ENCODE assay signal across 9 mouse cellular contexts in genomic region chr6:54566546-54566919, GRCm38 (mm10). TPM values are rescaled to one million over a fixed set of nuclear protein-coding genes. Genes with fewer than 3 reads are reported as not detected.
DNase-seq lines count a peak whose midpoint lies in the region; ATAC-seq and TF ChIP-seq lines count a peak whose summit lies in the region.
"Had no signal": no experiment of that assay in that cellular context is flagged by ENCODE, and none has a peak within 500 bp of the region (broad histone marks: within the 10 kb centered on the region; RNA-seq: fewer than 3 reads in every experiment).

No protein-coding gene starts in this region.

- DNase-seq in layer of hippocampus, adult 2 months (ENCODE audit: low spot score in 2 of 2), result no peak
- no peak for DNase-seq in layer of hippocampus, adult 9-10 months (ENCODE audit: low spot score)
- DNase-seq in limb, embryonic 10.5 days (ENCODE audit: low spot score), result no peak
- DNase-seq in adipocyte (ENCODE audit: low spot score), result no peak
- DNase-seq in adrenal gland, adult 2 months, result no peak

- H3K4me1 ChIP-seq in embryonic fibroblast, embryonic 13.5 days (ENCODE audit: control insufficient read depth, insufficient read depth, low read length), result peaks cover 2% of the 10 kb centered on the region
- H3K4me1 ChIP-seq in limb, embryonic 10.5 days, result peaks cover 32% of the 10 kb centered on the region
- peaks cover 18% of the 10 kb centered on the region for H3K4me1 ChIP-seq in neural tube, embryonic 14.5 days (ENCODE audit: control insufficient read depth, insufficient read depth, low read length)

- H3K9ac ChIP-seq in neural tube, embryonic 14.5 days (replicated peaks; ENCODE audit: low read depth, low read length), result peak overlapping the region; percentile 63

- no peak for TF ChIP-seq CTCF in layer of hippocampus, adult 2 months (conservative IDR thresholded peaks at IDR 0.05)
- no peak for TF ChIP-seq CTCF in embryonic fibroblast, embryonic 13.5 days (IDR thresholded peaks at IDR 0.05; ENCODE audit: borderline replicate concordance, insufficient read depth, low read length)

- H3K36me3 ChIP-seq in limb, embryonic 10.5 days, result no peaks in the 10 kb centered on the region
- no peaks in the 10 kb centered on the region for H3K36me3 ChIP-seq in neural tube, embryonic 14.5 days (ENCODE audit: control insufficient read depth, insufficient read depth, low read length)

- no peak for TF ChIP-seq POLR2A in embryonic fibroblast, embryonic 13.5 days (IDR thresholded peaks at IDR 0.05; ENCODE audit: low read depth, low read length)

- 17% methylated on average over 6 of the region's 6 CpGs for WGBS in limb, embryonic 10.5 days
- 5% methylated on average over 6 of the region's 6 CpGs for WGBS in neural tube, embryonic 14.5 days

- H3K9me3 ChIP-seq in limb, embryonic 10.5 days (replicated peaks), result no peaks in the 10 kb centered on the region
- H3K9me3 ChIP-seq in neural tube, embryonic 14.5 days (ENCODE audit: control insufficient read depth, low read length), result no peaks in the 10 kb centered on the region

- H3K4me2 ChIP-seq in neural tube, embryonic 14.5 days (ENCODE audit: low read depth, low read length), result peak overlapping the region; percentile 80

- H3K27ac ChIP-seq in layer of hippocampus, adult 2 months, result peak overlapping the region; percentile 95
- no peak overlapping the region for H3K27ac ChIP-seq in embryonic fibroblast, embryonic 13.5 days (ENCODE audit: insufficient read depth, low read length)
- H3K27ac ChIP-seq in limb, embryonic 10.5 days, result peak overlapping the region; percentile 68
- peak overlapping the region; percentile 88 for H3K27ac ChIP-seq in neural tube, embryonic 14.5 days (ENCODE audit: low read depth, low read length)

- peaks cover 47% of the 10 kb centered on the region for H3K27me3 ChIP-seq in limb, embryonic 10.5 days (ENCODE audit: low read depth, poor library complexity, severe bottlenecking)
- no peaks in the 10 kb centered on the region for H3K27me3 ChIP-seq in neural tube, embryonic 14.5 days (ENCODE audit: control insufficient read depth, insufficient read depth, low read length)
- H3K27me3 ChIP-seq: Patski had no signal

- peak overlapping the region; percentile 64 for H3K4me3 ChIP-seq in layer of hippocampus, adult 2 months
- peak overlapping the region; percentile 49 for H3K4me3 ChIP-seq in embryonic fibroblast, embryonic 13.5 days (ENCODE audit: insufficient read depth, low read length)
- peak overlapping the region; percentile 56 for H3K4me3 ChIP-seq in limb, embryonic 10.5 days
- peak overlapping the region; percentile 62 for H3K4me3 ChIP-seq in neural tube, embryonic 14.5 days (ENCODE audit: low read depth, low read length)

- ATAC-seq in neural tube, embryonic 14.5 days (ENCODE audit: low read depth), result no peak; the same call in 1 of the 2 replicates
- no peak for ATAC-seq in granulocyte monocyte progenitor cell, adult 5-6 weeks (replicated peaks; ENCODE audit: poor library complexity, severe bottlenecking)

RNA-seq across cellular contexts. Expression of gene Scrn1, which starts 0.2 kb away (rescaled TPM):
- total RNA-seq in layer of hippocampus, adult 2 months (2021), result 10 to 100 TPM; 98.2 to 98.3 TPM
- 13.1 and 19.9 TPM in 2 replicates for polyA plus RNA-seq in embryonic fibroblast, embryonic 13.5 days (2011; ENCODE audit: insufficient read length, low read depth, missing spikeins)
- polyA plus RNA-seq in limb, embryonic 10.5 days (2016; fragmentation: Nextera tagmentation; extraction: Ambion mirVana), result 2.6 and 7.8 TPM in 2 replicates
- polyA plus RNA-seq in neural tube, embryonic 14.5 days (2014; fragmentation: Nextera tagmentation; extraction: Ambion mirVana), result 109 and 110 TPM in 2 replicates
- 10 to 100 TPM; 31.4 to 53.7 TPM for total RNA-seq in adrenal gland, adult 2 months (2021)
- polyA plus RNA-seq in adrenal gland, adult 2 months (2012; rRNA removed), result 7.7 and 9.6 TPM in 2 replicates
- not detected in 2 replicates for total RNA-seq in granulocyte monocyte progenitor cell, adult 5-6 weeks (2014; fragmentation: Nextera tagmentation)
- not detected in 2 replicates for total RNA-seq in granulocyte monocyte progenitor cell, adult 5-6 weeks (2017)

RNA-seq across cellular contexts. Expression of gene Plekha8, which starts 28.4 kb away (rescaled TPM):
- 10 to 100 TPM; 10.8 to 13.4 TPM for total RNA-seq in layer of hippocampus, adult 2 months (2021)
- polyA plus RNA-seq in embryonic fibroblast, embryonic 13.5 days (2011; ENCODE audit: insufficient read length, low read depth, missing spikeins), result 7.0 and 9.1 TPM in 2 replicates
- polyA plus RNA-seq in limb, embryonic 10.5 days (2016; fragmentation: Nextera tagmentation; extraction: Ambion mirVana), result 17.1 and 21.8 TPM in 2 replicates
- 12.2 and 13.3 TPM in 2 replicates for polyA plus RNA-seq in neural tube, embryonic 14.5 days (2014; fragmentation: Nextera tagmentation; extraction: Ambion mirVana)
- total RNA-seq in adrenal gland, adult 2 months (2021), result 10 to 100 TPM; 17.8 to 18.0 TPM
- 2.6 and 2.8 TPM in 2 replicates for polyA plus RNA-seq in adrenal gland, adult 2 months (2012; rRNA removed)
- 2.7 and 4.6 TPM in 2 replicates for total RNA-seq in granulocyte monocyte progenitor cell, adult 5-6 weeks (2014; fragmentation: Nextera tagmentation)
- total RNA-seq in granulocyte monocyte progenitor cell, adult 5-6 weeks (2017), result 2.2 and 3.1 TPM in 2 replicates

RNA-seq across cellular contexts. Expression of gene Fkbp14, which starts 30.6 kb away (rescaled TPM):
- total RNA-seq in layer of hippocampus, adult 2 months (2021), result 10 to 100 TPM; 13.1 to 14.6 TPM
- 59.6 and 61.2 TPM in 2 replicates for polyA plus RNA-seq in embryonic fibroblast, embryonic 13.5 days (2011; ENCODE audit: insufficient read length, low read depth, missing spikeins)
- polyA plus RNA-seq in limb, embryonic 10.5 days (2016; fragmentation: Nextera tagmentation; extraction: Ambion mirVana), result 8.7 and 14.2 TPM in 2 replicates
- 9.1 and 14.6 TPM in 2 replicates for polyA plus RNA-seq in neural tube, embryonic 14.5 days (2014; fragmentation: Nextera tagmentation; extraction: Ambion mirVana)
- 10 to 100 TPM; 14.9 to 28.4 TPM for total RNA-seq in adrenal gland, adult 2 months (2021)
- polyA plus RNA-seq in adrenal gland, adult 2 months (2012; rRNA removed), result 2.1 and 2.8 TPM in 2 replicates
- total RNA-seq in granulocyte monocyte progenitor cell, adult 5-6 weeks (2014; fragmentation: Nextera tagmentation), result not detected in 2 replicates
- not detected in 2 replicates for total RNA-seq in granulocyte monocyte progenitor cell, adult 5-6 weeks (2017)
